Mouse (Mus musculus) layer of hippocampus, postnatal 14 days (tissue): ENCODE measurements around the gene Ccdc12. TPM values are rescaled to one million over a fixed set of nuclear protein-coding genes. Genes with fewer than 3 reads are reported as not detected.

Experiments
- DNase-seq, 2 experiments: peaks; one replicate each; pipeline ENCODE4 v3.0.0; 2021 to 2022; ENCODE audit warnings: low spot score in 2 of 2, mixed read lengths in 1 of 2
- total RNA-seq, 2 experiments: library from RNA; stranded (reverse); gene quantifications; 2 replicates each; pipeline ENCODE4 v1.2.3; 2021

Gene Ccdc12
- total RNA-seq, 2 experiments from 2014 or later: 40.1 to 47.1 TPM

DNA sequence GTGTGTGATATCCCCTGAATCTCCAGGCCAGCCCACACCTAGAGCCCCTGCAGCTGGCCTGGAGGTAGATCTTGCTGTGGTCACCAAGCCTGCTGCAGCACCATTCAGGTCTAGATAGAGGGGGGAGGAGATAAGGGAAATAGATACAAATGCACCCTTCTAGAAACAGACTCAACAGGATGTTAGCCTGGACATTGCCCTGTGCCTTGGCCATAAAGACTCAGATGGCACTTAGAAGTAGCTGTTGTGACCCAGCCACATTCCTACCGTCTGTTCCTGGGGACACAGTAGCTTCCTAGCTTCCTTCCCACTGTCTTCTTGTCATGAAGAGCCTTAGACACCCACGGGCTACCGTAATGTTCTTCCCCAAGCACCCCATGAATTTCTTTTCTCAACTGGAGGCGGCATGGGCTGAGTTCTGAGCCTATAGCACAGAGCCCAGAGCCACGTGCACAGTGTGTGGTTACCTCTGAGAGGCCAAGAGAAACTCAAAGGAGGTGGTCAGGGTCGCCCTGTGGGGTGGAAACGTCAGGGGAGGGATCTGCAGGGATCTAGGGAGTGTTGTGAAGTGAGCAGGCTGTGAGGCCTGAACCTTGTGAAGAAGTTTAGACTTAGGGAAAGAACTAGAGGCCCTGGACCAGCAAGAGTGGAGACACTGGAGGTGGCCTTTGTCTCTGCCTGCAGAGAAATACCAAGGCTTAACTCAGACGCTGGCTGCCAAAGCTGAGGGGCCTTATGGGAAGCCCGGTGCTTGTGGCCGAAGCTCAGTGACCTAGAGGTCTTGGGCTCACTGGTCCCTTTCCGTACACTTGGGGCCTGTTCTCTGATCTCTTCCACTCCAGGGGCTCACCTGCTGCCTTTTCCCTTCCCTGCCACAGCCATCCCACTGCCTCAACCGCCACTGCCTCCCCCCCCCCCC lies 45.1 kb downstream of the Ccdc12 start:
- no peak for DNase-seq

DNA sequence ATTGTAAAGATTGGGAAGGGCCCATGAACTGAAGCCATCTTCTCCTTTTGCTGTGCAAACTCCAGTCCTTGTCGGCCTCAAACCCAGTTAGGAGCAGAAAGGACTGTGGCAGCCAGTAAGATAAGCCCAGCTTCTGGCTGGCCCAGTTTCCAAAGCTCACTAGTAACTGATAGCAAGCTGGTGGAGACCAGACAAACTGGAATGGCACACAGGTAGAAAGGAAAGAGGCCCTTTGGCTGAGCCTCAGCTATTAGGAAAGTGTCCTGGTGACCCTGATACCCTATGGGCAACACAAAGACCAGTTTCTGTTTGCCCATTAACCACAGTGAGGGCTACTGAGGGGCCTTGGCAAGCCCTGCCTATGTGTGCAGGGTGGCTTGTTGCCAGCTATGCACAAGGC lies 46.5 kb downstream of the Ccdc12 start:
- no peak for DNase-seq

DNA sequence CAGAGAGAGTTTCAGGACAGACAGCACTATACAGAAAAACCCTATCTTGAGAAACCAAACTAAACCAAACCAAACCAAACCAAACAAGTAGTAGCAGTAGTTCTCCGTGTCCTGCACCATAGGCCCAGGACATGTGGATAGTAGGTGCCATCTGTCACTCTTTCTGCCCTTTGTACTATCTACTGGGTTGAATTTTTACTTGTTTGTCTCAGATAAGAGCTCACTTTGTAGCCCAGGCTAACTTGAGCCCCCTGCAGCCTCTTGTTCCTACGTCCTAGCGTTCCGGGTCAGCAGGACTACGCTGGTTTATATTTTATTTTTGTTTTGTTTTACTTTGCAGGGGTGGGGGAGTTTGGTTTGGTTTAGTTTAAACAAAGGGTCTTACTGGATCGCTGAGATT lies 47.6 kb downstream of the Ccdc12 start:
- DNase-seq: no peak

DNA sequence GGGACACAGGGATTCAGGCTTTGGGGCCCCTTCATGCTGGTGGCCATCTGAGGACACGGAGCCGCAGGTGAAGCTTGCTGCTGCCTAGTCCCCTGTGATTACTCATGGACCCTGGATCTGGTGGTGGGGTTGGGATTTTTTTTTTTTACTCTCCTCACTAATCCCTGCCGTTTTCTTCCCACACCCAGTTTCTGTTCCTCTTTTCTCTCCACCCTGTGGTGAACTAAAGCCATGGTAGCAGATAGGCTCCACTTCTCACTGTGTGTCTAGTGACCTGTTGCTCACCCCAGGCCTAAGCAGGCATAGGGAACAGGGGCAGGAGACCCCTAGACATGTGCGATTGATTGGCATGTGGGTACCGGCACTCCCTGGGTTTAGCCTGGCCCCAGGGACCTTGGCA lies 50.5 kb downstream of the Ccdc12 start:
- DNase-seq: no peak

DNA sequence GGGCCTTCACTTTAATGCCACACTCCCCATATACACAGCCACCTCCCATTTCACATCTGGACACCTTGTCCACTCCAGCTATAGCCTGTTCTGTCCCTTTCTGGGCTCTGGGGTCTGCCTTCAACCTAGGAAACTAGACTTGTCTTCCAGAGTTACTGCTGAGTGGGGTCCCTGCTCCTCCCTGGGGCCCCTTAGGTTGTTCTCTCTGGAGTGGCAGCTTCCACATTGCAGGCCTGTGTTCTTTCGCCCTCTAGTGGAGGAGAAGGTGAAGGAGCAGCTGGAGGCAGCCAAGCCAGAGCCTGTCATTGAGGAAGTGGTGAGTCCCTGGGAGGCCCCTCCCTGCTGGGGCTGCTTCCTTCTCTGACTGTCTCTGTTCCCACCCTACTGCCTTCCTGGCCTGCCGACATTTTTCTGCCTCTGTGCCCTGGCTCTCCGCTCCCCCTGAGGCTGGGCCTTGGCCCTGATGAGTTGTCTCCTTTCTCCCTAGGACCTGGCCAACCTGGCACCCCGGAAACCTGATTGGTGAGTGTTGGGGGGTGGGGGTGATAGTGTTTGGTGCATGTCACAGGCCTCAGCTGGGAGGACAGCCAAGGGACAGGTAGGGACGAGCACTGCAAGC lies 53.4 kb downstream of the Ccdc12 start:
- DNase-seq: peak; percentile 76 to 85

DNA sequence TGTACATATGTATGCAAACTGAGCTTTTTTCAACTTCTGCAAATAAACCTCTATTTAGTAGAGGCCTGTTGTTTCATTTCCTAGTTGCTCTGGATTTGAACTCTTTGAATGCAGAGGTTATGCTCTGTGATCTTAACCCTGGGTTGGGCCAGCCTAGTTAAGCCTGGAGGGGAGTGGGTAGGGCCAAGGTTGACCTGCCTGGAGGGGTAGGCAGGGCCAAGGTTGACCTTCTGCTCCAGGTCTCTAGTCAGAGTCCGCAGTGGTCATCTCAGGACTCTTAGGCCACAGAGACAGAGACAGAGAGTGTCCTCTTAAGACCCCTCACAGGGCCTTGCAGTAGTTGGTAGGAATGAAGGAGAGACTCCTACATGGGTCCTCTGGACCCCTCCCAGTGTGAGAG lies 55.2 kb downstream of the Ccdc12 start:
- DNase-seq: no peak

DNA sequence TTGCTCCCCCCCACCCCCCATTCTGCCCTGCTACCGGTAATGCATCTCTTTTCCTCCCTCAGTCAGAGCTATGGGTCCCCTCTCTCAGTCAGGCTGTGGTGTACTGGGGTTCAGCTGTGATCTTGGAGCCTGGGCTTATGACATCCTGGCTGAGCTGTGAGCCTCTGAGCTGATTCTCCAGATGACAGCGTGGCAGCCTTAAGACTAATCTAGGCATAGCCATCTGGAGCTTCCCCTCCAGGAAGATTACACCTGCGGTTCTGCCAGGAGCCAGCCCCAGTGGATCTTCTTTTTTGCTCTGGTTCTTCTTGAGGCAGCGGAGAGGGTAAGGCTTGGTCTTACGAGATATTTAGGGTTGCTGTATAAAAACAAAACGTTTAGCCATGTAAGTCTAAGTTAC lies 55.7 kb downstream of the Ccdc12 start:
- no peak for DNase-seq

DNA sequence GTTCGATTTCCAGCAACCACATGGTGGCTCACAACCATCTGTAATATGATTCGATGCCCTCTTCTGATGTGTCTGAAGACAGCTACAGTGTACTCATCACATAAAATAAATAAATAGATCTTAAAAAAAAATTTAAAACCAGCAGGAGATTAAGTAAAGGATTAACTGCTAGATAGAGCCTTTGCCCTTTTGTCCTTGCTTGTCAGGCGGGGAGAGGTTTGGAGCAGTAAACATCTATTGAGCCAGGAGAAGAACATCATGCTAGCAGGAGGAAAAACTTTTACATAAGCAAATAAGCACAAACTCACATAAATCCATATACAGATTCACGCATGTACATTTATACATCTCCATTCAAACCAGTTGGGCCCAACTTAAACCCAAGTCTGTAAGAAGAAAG lies 56.2 kb downstream of the Ccdc12 start:
- DNase-seq: no peak

DNA sequence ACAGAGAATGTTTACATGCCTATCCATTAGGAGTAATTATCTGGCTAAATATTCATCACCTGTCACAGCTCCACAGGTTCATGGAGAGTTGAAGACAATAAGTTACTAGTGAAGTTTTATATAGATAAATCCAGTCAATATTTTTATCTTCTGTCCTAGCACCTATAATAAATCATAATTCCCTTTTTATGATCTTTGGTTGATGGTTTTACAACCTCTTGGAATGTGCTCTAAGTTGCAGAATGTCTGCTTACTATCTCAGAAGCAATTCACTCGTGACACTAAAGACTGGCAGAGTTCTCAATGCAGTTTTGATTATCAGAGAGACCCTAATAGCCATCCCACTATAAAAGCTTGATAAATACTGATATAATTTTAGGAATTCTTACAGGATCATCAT lies 57.1 kb downstream of the Ccdc12 start:
- no peak for DNase-seq

DNA sequence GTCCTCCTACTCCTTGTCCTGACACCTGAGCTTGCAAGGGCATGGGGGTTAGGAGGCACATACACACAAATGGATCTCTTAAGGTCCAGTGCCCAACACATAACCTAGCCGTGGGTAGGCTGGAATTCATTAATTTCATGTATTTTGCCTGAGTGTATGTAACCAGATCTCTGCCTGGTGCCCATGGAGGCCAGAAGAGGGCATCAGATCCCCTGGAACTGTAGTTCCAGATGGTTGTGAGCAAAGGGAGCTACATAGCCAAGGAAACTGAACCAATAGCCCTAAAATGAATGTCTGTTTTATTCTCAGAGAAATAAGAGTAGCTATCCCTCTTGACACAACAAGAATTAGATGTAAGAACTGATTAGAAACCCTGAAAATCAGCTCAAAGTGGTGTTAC lies 59.1 kb downstream of the Ccdc12 start:
- DNase-seq: no peak

DNA sequence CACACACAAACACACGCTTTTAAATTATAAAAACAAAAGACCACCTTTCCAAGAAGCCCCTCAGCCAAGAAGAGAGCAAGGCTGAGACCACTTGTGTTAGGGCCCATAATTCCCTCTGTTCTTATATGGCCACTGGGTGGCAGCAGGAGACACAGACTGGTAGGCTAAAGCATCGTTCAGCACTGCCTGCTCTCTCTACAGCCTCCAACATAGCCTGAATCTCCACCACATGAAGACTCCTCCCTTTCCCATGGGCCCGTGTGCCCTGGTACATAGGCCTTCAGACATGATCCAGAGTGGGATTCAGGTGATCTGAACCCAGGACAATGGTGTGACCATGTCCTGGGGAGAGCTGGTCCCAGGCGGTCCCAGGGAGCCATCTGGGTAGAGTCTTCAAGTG lies 60.5 kb downstream of the Ccdc12 start:
- DNase-seq: peak; percentile 61 to 79

DNA sequence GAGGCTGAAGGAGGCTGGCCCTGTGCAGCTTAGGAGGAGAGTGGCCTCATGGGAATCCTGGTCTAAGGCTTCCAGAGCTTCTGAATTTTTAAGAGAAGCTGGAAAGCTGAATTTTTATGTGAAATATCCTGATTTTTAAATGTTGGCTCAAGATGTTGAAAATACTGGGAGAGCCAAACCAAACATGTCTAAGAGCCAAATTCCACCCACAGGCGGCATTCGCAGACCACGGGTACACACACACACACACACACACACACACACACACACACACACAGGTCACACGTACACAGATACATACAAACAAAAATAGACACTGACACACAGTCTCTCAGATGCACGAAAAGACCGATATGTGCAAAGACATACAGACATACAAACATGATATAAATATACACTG lies 61.8 kb downstream of the Ccdc12 start:
- DNase-seq: no peak

DNA sequence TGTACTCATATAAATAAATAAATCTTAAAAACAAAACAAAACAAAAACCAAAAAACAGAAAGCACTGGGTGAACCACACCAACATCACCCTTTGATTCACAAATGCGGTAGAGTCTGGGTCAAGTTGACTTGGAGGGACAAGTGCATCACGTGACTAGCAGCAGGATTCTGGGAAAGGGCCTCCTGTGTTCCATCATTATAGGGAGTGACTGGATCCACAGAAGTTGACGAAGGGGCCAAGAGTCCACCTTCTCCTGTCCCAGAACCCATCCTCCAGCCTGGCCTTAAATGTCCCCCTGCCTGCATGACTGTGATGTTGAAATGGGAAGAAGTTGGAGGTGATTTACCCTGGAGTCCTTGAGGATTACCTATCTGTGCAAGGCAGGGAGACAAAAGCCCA lies 62.5 kb downstream of the Ccdc12 start:
- DNase-seq: no peak

DNA sequence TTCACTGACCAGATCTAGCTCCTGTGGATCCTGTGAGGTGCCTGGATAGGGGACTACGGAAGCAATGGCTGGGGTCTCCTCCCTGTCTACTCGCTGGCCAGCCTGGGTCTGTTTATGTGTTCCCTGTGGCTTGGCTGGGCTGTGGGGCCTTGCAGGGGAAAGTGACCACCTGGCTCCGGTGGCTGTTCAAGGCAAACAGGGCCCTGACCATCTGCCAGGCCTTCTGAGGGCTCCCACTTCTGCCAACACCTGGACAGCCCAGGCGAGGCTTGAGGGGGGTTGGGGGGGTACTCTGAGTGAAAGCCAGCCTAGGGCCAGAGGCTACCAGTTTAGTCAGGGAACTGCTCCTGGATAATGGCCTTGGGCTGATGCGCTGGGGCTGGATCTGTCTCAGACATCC lies 63.7 kb downstream of the Ccdc12 start:
- no peak for DNase-seq

DNA sequence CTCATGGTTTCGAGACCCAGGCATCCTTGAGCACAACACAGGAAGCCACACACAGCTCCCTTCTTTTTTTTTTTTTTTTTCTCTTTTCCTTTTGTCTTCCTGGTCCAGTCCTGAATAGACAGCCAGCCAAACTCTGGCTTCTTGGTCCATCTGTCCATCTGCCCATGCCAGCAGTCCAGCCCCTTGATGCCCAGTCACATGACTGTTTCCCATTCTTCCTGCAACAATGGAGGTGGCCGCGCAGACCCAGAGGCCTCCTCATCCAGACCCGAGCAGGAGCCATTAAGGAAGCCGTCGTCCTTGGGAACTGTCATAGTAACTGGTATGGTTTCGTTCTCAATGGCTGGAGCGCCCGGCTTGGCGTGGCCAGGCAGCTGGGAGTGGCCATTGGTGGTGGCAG lies 65.8 kb downstream of the Ccdc12 start:
- no peak for DNase-seq

DNA sequence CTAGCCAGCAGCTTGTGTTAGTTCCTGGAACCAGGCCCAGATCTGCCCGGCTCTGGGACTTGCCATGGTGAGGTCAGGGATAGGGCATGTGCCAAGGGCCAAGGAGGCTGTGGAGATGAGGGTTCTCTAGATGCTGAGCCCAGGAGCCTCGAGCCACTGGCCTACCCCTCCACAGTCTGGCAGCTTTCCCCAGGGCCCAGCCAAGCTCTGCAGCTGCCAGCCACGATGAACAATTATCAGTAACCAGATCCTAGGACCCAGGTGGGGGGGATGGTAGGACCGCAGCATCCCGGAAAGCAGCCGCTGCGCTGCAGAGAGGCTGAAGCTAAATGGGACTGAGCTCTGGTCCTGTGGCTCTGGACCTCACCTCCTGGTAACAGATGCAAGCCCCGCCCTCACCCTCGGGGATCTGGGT lies 69.4 kb downstream of the Ccdc12 start:
- DNase-seq: peak; percentile 43 to 48

DNA sequence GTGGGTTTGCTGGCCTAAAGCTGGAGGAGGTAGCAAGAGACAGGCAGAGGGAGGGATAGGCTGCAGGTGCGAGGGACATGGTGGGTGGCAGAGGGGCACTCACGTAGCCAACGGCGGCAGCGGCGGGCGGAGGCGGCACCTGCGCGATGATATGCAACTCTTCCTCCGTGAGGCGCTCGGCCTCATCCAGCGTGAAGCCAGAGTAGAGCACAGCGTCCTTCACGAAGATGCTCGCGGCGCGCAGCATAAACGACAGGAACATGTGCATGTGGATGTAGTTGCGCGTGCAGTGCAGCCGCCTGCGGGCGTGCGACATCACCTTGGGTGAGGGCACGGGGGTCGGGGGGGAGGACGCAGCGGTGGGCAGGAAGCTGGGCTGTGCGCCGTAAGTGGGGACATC lies 70.6 kb downstream of the Ccdc12 start:
- no peak for DNase-seq

DNA sequence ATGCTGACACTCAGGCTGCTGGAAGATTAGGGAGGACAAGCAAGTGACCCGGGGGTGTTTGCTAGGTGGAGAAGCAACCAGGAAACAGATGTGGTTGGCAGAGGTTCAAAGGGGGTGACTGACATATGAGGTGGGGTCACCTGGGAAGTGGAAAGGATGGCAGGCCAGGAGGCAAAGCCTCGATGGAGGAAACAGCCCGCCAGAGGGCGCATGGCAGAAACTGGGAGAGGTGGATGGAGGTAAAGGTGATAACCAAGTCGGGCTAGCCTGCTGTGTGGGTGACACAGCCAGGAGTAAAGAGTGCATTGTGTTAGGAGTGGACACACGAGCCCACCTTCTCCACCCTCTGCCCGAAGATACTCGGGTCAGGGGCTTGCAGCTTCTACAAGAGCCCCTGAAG lies 73.5 kb downstream of the Ccdc12 start:
- peak in 1 of 2 experiments; percentile 37 for DNase-seq

DNA sequence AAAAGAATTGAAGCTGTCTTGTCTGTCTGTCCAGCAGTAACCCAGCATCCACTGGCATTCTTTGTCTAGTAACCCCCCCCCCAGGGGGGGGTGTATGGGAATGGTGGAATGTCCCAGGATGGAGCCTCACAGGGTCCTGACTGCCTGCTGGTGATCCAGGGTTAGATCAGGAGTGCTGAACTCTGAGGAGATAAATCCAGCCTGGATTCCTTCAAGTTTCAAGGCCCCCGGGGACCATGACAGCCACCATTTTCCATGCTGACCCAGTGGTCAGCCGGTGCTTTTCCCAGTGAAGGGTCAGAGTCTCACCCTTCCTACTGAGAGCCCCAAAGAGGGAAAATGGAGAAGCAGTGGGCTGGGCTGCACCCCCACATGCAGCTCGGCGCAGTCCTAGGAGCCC lies 75.6 kb downstream of the Ccdc12 start:
- no peak for DNase-seq

DNA sequence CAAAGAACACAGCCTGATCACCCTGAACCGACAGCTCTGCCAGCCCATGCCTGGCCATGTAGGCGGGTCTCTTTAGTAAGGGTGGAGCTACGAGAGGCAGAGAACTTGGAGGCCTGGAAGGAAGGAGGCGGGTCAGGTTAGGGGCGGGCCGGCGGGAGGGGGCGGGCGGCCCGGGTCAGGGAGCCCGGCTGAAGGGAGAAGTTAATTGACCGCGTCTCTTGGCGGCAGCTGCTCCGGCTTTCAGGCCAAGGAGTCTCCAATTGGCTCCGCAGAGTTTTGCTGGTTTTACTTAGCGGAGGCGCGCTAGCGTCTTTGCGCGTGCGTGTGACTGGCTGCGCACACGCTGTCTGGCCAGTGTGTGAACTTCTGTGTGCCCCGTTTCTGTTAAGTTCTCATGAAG lies 76.3 kb downstream of the Ccdc12 start:
- peak; percentile 31 to 43 for DNase-seq

DNA sequence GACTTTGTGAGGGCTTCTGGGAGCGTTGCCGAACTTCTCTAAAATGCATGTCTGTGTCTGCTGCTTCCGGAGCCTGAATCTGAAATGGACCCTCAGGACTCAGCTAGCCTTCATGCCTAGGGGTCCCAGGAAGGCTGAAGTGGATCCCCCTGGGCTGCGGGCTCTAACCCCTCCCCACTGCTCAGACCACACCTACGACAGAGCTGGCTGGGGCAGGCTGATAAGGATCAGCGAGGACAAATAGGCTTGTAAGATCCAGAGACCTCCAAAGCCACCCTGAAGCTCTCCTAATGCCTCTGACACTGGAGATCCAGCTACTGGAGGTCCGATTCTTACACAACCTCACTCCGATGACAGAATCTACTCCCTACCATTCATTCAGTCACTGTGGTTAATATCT lies 76.8 kb downstream of the Ccdc12 start:
- no peak for DNase-seq

DNA sequence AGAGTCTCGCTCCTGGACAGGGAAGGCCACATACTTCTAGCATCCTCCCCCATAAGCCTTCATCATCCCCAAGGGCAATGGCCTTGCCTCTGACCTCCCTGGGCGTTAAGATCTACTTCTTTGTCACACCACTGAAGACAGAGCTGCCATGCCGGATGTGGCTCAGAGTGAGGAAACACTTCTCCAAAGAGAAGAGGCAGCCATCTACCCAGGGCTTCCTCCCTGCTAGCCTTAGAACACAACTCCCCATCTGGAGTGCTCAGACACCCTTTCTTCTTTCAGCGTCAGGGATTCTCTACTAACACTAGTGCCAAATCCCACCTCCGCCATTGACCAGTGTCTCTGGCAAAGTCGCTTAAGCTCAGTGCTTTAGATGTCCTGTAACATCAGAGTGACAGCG lies 77.9 kb downstream of the Ccdc12 start:
- no peak for DNase-seq

DNA sequence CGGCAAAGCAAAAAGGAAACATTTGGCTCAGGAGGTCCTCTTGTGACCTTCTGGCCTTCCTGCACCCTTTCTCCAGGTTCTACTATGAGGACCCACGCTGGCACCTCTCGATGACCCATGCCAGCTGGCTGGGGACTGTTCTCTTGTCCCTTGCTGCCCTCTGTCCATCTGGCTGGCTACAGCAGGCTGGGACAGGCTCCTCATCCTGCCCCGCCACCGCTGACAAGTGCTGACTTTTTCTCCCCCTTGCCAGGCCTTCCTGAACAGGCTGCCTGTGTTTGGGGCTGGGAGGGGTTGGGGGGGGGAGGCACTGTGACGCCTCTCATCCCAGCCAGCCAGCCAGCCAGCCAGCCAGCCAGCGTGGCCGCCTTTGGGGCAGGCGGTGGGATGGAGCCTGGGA lies 80.1 kb downstream of the Ccdc12 start:
- DNase-seq: no peak
